Mouse (Mus musculus) stomach, embryonic 14.5 days (tissue): Measurements from ENCODE around the gene Hnrnpab. TPM values are rescaled to one million over a fixed set of nuclear protein-coding genes. Genes with fewer than 3 reads are reported as not detected.
A peak's percentile ranks its signal among the peaks of the same experiment; 100 is the strongest.

Experiments
- ATAC-seq: fragments of 200-750 bp; cut with Nextera tagmentation; 2 replicates; pipeline ENCODE4 v1.8.0; 2017; ENCODE audit warnings: low read depth, moderate TSS enrichment; ENCODE audit not compliant: insufficient number of reproducible peaks, insufficient read depth, low FRiP score
- H3K27ac ChIP-seq: fragments of 300-500 bp; sonication (generic); 2 replicates; pipeline ENCODE4 v1.5.1; 2014; ENCODE audit warnings: mild to moderate bottlenecking, low read length, moderate library complexity, mixed read lengths
- H3K27me3 ChIP-seq: fragments of 300-500 bp; sonication (generic); 2 replicates; pipeline ENCODE4 v1.6.1; 2014; ENCODE audit warnings: low read length, control low read depth, mixed read lengths; ENCODE audit not compliant: control insufficient read depth, insufficient read depth
- H3K36me3 ChIP-seq: fragments of 300-500 bp; sonication (generic); 2 replicates; pipeline ENCODE4 v1.6.1; 2014; ENCODE audit warnings: mild to moderate bottlenecking, control low read depth, low read length, moderate library complexity, mixed read lengths; ENCODE audit not compliant: control insufficient read depth, insufficient read depth
- H3K4me1 ChIP-seq: fragments of 300-500 bp; sonication (generic); 2 replicates; pipeline ENCODE4 v1.6.1; 2014; ENCODE audit warnings: low read length, control low read depth, mixed read lengths; ENCODE audit not compliant: control insufficient read depth, insufficient read depth
- H3K4me2 ChIP-seq: fragments of 300-500 bp; sonication (generic); replicated peaks from 2 replicates; pipeline ENCODE4 v1.6.1; 2014; ENCODE audit warnings: low read depth, low read length, control low read depth
- H3K4me3 ChIP-seq: fragments of 300-500 bp; sonication (generic); 2 replicates; pipeline ENCODE4 v1.5.1; 2014; ENCODE audit warnings: low read depth, low read length, control low read depth
- H3K9ac ChIP-seq: fragments of 300-500 bp; sonication (generic); replicated peaks from 2 replicates; pipeline ENCODE4 v1.6.1; 2014; ENCODE audit warnings: low read depth, mild to moderate bottlenecking, control low read depth, low read length, moderate library complexity, mixed read lengths
- H3K9me3 ChIP-seq: fragments of 300-500 bp; sonication (generic); 2 replicates; pipeline ENCODE4 v1.6.1; 2016; ENCODE audit warnings: low read depth, low read length, control low read depth; ENCODE audit not compliant: control insufficient read depth
- WGBS: fragments of 180-500 bp; shearing (Covaris S2); extraction: QIAGEN DNeasy Blood & Tissue Kit; methylation state at CpG from one replicate; pipeline ENCODE4 v1.1.7; 2014; 5-methylcytosine and 5-hydroxymethylcytosine counted together
- polyA plus RNA-seq: library from polyadenylated mRNA; unstranded; fragments of >200 nt; fragmentation: Nextera tagmentation; extraction: Ambion mirVana; gene quantifications from 2 replicates; pipeline ENCODE4 v1.2.1, GENCODE M21; 2014

The Hnrnpab gene
- polyA plus RNA-seq, 1 experiment from 2014 or later = 474 TPM

- H3K36me3 ChIP-seq = peaks cover 11% of the 10 kb centered on the region
- no peak overlapping the region for H3K27ac ChIP-seq
- peaks cover 2% of the 10 kb centered on the region; the same call in 1 of the 2 replicates for H3K4me1 ChIP-seq
- H3K27me3 ChIP-seq = no peaks in the 10 kb centered on the region
- no peak for ATAC-seq
- no peak overlapping the region for H3K4me3 ChIP-seq
- H3K9me3 ChIP-seq = no peaks in the 10 kb centered on the region
- no peak overlapping the region for H3K4me2 ChIP-seq
- 78% methylated on average over 15 of the region's 15 CpGs for WGBS
- H3K9ac ChIP-seq = no peak overlapping the region
These were observed 23.1 kb upstream of the Hnrnpab start for GRCm38 (mm10) chr11:51629651-51630314.

DNA sequence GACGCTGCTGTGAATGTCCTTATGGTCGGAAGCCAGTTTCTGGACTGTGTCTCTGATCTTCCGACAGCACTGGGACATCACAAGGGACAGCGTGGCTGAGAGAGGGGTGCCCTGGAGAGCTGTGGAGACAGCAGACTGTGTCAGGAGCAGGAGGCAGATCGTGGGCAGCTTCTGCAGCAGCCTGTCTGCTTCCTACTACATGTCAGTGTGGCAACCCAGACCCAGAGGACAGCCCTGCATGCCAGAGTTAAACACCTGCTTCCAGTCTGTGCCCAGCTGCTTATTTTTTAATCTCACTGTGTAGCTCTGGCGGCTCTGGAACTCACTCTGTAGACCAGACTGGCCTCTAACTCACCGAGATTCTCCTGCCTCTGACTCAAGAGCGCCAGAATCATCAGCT lies 21.3 kb upstream of the Hnrnpab start:
- Histone ChIP-seq H3K9me3 (no peaks in the 10 kb centered on the region), H3K36me3 (peaks cover 25% of the 10 kb centered on the region), H3K4me3 (no peak overlapping the region), H3K4me2 (no peak overlapping the region), H3K9ac (no peak overlapping the region), H3K4me1 (no peaks in the 10 kb centered on the region), H3K27ac (no peak overlapping the region), H3K27me3 (no peaks in the 10 kb centered on the region)
- 87% methylated on average over 8 of the region's 8 CpGs for WGBS
- ATAC-seq = no peak

DNA sequence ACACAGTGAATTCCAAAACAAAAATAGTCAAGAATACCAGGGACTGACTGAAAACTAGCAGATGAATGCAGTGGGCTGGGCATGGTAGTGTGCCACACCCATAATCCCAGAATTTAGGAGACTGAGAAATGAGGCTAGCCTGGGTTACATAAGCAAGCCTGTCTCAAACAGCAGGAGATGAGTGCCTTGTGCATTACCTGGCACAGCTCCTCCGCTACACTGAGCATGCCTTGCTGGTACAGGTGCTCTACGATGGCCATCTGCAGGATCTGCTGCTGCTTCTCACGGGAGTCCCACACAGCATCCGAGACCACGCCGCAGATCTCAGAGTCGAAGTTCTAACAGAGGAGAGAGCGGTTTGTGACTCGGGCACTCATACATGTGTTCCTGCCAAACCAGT lies 20.8 kb upstream of the Hnrnpab start:
- Histone ChIP-seq H3K36me3 (peaks cover 28% of the 10 kb centered on the region), H3K27ac (no peak overlapping the region)
- no peak for ATAC-seq

DNA sequence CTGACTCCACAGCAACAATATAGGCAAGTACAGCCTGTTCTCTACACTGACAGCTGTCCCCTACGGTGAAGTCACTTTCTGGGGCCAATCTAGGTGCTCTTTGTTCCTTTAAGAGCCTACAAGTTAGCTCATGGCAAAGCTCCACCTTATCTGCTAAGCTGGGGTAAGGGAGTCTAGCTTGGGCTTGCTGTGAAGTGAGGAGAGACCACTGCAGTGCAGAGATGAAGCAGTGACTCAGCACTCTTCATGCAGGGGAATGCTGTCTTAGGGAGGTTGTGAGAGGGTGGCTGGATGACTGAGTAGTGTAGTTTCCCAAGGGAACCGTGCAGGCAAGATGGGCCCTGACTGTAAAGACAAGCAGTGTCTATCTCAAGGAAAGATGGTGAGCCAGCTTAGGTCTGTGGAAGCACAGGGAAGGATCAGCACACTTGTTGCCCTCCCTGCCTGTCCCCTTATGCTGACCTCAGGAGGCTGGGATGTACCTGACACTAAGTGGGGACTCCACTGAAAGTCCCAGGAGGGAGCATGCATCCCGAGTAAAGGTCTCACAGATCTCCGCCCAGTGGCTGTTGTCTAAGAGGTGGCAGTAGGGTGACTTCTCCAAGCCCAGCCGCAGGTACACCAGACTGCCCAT lies 18.7 kb upstream of the Hnrnpab start:
- H3K4me3 ChIP-seq = no peak overlapping the region
- no peak overlapping the region for H3K4me2 ChIP-seq
- H3K27me3 ChIP-seq = no peaks in the 10 kb centered on the region
- no peak overlapping the region for H3K9ac ChIP-seq
- no peaks in the 10 kb centered on the region for H3K9me3 ChIP-seq
- peaks cover 6% of the 10 kb centered on the region; the same call in 1 of the 2 replicates for H3K4me1 ChIP-seq
- no peak for ATAC-seq
- 78% methylated on average over 5 of the region's 5 CpGs for WGBS
- no peak overlapping the region for H3K27ac ChIP-seq
- peaks cover 36% of the 10 kb centered on the region for H3K36me3 ChIP-seq

More for the DNA sequence above, 20.8 kb upstream of the Hnrnpab start:
- 95% methylated on average over 9 of the region's 9 CpGs for WGBS
- H3K4me2 ChIP-seq = no peak overlapping the region
- H3K9ac ChIP-seq = no peak overlapping the region
- H3K4me1 ChIP-seq = no peaks in the 10 kb centered on the region
- H3K9me3 ChIP-seq = no peaks in the 10 kb centered on the region
- no peaks in the 10 kb centered on the region for H3K27me3 ChIP-seq
- no peak overlapping the region for H3K4me3 ChIP-seq

GRCm38 (mm10) chr11:51622971-51623491 lies 16.4 kb upstream of the Hnrnpab start:
- Histone ChIP-seq H3K9me3 (no peaks in the 10 kb centered on the region), H3K4me1 (peaks cover 6% of the 10 kb centered on the region; the same call in 1 of the 2 replicates), H3K9ac (no peak overlapping the region), H3K4me2 (no peak overlapping the region), H3K27me3 (no peaks in the 10 kb centered on the region), H3K27ac (no peak overlapping the region), H3K36me3 (peaks cover 36% of the 10 kb centered on the region), H3K4me3 (no peak overlapping the region)
- no peak for ATAC-seq
- WGBS = 82% methylated on average over 7 of the region's 7 CpGs

DNA sequence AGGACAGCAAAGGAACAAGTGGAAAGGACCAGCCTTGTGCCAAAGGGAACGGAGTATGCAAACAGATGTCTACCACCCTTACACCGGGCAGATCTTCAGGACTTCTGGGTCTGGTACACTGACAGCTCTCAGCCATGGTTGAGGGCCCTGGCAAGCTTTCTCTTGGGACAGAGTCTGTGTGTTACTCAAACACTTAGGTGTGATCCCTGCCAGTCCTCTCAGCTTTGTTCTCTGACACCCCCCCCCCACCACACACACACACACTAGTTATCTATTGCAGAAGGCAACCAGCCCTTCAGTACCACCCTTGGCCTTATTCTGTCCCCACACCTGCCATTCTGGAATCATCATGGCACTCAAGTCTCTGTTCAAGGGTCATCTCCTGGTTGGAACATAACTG lies 15.1 kb upstream of the Hnrnpab start:
- H3K4me3 ChIP-seq = no peak overlapping the region
- no peak overlapping the region for H3K9ac ChIP-seq
- 92% methylated on average over 2 of the region's 2 CpGs for WGBS
- no peaks in the 10 kb centered on the region for H3K27me3 ChIP-seq
- H3K27ac ChIP-seq = no peak overlapping the region
- no peak overlapping the region for H3K4me2 ChIP-seq
- H3K9me3 ChIP-seq = no peaks in the 10 kb centered on the region
- H3K4me1 ChIP-seq = peaks cover 6% of the 10 kb centered on the region; the same call in 1 of the 2 replicates
- H3K36me3 ChIP-seq = peaks cover 32% of the 10 kb centered on the region
- ATAC-seq = no peak

DNA sequence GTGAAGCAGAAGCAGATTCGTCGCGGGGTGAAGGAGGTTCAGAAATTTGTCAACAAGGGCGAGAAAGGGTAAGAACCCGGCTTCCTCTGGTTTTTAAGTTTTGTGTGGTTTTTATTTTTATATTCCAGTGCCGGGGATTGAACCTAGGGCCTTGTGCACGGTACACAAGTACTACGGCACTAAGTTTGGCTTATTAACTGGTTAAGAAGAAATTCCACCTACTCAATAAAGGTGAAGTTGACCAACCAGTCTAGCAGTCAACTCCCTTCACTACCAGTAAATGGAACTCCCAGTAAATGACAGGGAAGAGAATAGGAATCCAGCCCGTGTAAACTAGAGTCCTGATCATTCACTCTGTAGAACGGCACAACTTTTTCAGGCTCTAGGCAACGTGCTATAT lies 13.4 kb upstream of the Hnrnpab start:
- Histone ChIP-seq H3K27ac (peak overlapping the region; percentile 52; the same call in 1 of the 2 replicates), H3K27me3 (no peaks in the 10 kb centered on the region), H3K4me3 (peak overlapping the region; percentile 90), H3K4me2 (peak overlapping the region; percentile 78), H3K36me3 (peaks cover 28% of the 10 kb centered on the region), H3K9me3 (no peaks in the 10 kb centered on the region), H3K4me1 (peaks cover 13% of the 10 kb centered on the region; the same call in 1 of the 2 replicates), H3K9ac (peak overlapping the region; percentile 78)
- no peak for ATAC-seq
- WGBS = under 1% methylated on average over 11 of the region's 11 CpGs

DNA sequence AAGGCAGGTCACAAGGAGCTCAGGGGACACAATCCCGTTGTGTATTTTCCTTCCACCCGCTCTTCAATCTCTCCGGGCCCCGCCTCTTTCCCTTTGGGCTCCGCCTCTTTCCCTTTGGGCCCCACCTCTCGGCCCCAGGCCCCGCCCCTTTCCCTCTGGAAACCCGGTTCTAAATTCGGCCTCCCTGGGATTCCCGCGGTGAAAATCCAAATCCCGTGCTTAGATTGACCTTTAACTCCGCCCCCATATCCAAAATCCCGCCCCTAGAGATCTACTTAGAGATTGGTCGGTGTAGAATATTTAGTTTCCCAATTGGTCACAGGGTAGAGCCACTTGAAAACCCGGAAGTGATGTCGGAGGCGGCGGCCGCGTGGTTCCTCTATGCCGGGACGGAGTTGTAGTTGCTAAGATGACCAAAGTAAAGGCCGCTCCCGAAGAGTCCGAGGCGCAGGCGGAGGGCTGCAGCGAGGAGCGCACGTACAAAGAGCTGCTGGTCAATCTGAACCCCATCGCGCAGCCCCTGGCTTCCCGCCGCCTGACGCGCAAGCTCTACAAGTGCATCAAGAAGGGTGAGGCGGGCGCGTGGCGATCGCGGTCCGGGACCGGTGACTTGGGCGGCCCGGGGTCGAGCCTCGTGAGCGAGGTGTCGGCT lies 12.9 kb upstream of the Hnrnpab start, which contains the start of gene Nhp2:
Gene Nhp2 (plus strand): TSS at position 327 of the 652 bp plus-strand sequence.
- H3K4me1 ChIP-seq = peaks cover 19% of the 10 kb centered on the region; the same call in 1 of the 2 replicates
- WGBS = under 1% methylated on average over 51 of the region's 51 CpGs
- H3K36me3 ChIP-seq = peaks cover 23% of the 10 kb centered on the region; the same call in 1 of the 2 replicates
- peak within 1 kb of the TSS; percentile 78 for H3K9ac ChIP-seq
- peak within 1 kb of the TSS; percentile 52; the same call in 1 of the 2 replicates for H3K27ac ChIP-seq
- H3K4me3 ChIP-seq = peak within 1 kb of the TSS; percentile 90
- peak; percentile 93 for ATAC-seq
- H3K4me2 ChIP-seq = peak within 1 kb of the TSS; percentile 78
- no peaks in the 10 kb centered on the region for H3K9me3 ChIP-seq
- H3K27me3 ChIP-seq = no peaks in the 10 kb centered on the region
